Mouse (Mus musculus): ENCODE results near the gene Prkd3.

GRCm38 (mm10) chr17:79018422-79018821, 2.2 kb downstream of the Prkd3 start:
- TF ChIP-seq ZKSCAN1 (IDR thresholded peaks at IDR 0.05; ENCODE audit: low read depth, low read length) (no peak), CTCF (IDR thresholded peaks at IDR 0.05 in 2 of 3, conservative IDR thresholded peaks at IDR 0.05 in 1 of 3; ENCODE audit: control insufficient read depth in 1 of 3, insufficient read depth in 1 of 3, low read depth in 2 of 3, low read length in 3 of 3, poor library complexity in 1 of 3, severe bottlenecking in 1 of 3) (no peak), ZC3H11A (IDR thresholded peaks at IDR 0.05; ENCODE audit: low read depth, low read length) (no peak), POLR2A (IDR thresholded peaks at IDR 0.05; ENCODE audit: control insufficient read depth in 1 of 2, insufficient read depth in 1 of 2, low read depth in 1 of 2, low read length in 2 of 2, poor library complexity in 1 of 2) (no peak), POLR2AphosphoS2 (IDR thresholded peaks at IDR 0.05; ENCODE audit: low read length) (no peak), GATA1 (IDR thresholded peaks at IDR 0.05; ENCODE audit: low read depth, low read length) (peak; percentile 86), MXI1 (IDR thresholded peaks at IDR 0.05; ENCODE audit: low read depth, low read length) (0 out of 2 replicates have a peak, but pooled peaks have one; percentile 24), TCF12 (IDR thresholded peaks at IDR 0.05; ENCODE audit: low read depth, low read length) (peak; percentile 16; the same call in 1 of the 2 replicates), BHLHE40 (IDR thresholded peaks at IDR 0.05; ENCODE audit: borderline replicate concordance, low read depth, low read length) (peak; percentile 84), RCOR1 (IDR thresholded peaks at IDR 0.05; ENCODE audit: low read depth, low read length) (0 out of 2 replicates have a peak, but pooled peaks have one; percentile 27), NRF1 (IDR thresholded peaks at IDR 0.05; ENCODE audit: insufficient read depth, low read depth, low read length, poor library complexity, severe bottlenecking) (no peak)
